Mouse (Mus musculus) right cerebral cortex, adult 18-20 months (tissue): ENCODE results near the gene Tmem44.

Experiments
- DNase-seq: peaks from one replicate; pipeline ENCODE4 v3.0.0; 2022; ENCODE audit warnings: mixed read lengths

Tmem44 gene

DNA sequence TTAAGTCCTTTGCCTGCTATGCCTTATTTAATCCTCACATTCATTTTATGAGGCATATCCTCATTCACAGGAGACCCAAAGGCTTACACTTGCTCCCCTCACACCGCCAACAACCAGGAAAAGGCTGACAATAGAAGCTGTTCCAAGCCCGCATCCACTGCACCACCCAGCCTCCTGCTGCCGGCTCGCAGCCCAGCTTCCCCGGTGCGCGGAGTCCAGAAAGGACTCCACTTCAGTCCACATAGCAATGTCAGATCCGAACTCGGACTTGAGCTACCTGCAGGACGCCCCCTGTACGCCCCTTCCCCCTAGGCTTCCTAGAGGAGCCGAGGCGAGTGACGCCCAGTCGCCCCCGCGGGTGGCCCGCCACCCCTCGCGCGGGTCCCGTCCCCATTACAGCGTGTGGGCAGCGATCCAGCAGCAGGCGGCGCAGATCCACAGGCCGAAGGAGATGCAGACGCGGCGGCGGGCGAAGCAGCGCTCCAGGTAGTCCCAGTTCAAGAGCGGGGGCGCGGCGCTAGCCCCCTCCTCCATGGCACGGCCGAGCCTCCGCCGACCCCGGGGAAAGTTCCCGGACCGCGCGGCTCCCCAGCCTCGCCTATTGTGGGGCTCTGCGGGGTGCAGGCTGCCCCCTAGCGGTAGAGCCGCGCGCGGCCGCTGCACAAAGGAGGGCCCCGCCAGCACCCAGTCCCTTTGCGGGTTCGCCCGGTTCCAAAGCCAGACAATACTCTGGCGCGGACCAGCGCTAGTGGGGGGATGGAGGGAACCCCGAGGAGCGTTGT, 485 bp downstream of the Tmem44 start:
- peak; percentile 83 for DNase-seq

- DNase-seq = no peak
These were observed 1.1 kb downstream of the Tmem44 start for GRCm38 (mm10) chr16:30549516-30549915.

GRCm38 (mm10) chr16:30548291-30548690, 2.4 kb downstream of the Tmem44 start:
- DNase-seq = peak; percentile 55

DNA sequence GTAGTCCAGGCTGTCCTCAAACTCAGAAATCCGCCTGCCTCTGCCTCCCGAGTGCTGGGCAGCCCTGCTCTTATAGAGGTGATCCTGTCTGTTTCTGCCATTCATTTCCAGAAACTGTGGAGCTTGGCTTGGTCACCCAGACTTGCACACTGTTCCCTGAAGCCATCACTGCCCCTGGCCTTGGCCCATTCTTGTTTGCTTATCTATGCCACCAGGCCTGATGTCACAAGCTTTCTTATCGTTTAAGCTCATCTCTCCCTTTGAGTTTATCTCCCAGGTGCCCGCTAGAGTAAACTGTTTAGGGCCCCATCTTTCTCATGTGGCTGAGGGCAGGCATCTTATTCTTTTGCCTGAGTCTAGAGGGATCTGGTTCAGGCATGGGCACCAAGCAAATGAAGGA, 5.9 kb downstream of the Tmem44 start:
- no peak for DNase-seq

DNA sequence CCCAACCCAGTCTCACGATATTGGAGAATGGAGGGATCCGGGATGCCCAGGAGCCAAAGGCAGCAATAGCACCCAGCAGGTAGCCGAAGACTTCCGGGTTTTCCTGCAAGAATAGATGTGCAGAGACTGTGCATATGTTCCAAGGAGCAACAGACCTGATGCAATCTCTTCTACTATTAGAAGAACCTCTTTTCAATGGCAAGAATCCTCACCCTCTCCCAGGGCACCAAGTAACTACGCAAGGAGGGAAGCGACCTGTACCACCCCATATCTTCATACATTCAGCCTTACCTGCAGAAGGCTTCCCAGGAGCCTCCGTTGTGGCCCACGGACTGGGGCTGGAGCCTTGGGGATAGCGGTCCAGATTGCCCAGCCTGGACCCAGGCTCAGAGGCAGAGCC, 7.3 kb downstream of the Tmem44 start:
- no peak for DNase-seq

DNA sequence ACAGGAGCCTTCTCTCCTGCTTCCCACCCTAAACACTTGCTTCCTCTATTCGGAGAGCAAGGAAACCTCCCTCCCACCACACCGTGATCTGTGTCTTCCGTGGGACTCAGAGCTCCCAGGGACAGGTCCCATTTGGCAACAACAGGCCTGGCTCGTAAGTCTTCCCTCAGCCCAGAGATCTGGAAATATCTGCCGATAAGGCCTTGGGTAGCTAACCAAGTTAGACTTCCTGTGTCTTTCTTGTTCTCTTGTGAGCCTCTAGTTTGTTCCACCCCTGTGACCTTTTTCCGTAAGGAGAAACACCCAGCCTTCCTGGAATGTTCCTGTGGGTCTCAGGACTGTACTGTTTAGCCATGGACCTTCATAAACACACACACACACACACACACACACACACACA, 7.8 kb downstream of the Tmem44 start:
- no peak for DNase-seq

GRCm38 (mm10) chr16:30540107-30541001, 10.3 kb downstream of the Tmem44 start:
- DNase-seq = no peak

DNA sequence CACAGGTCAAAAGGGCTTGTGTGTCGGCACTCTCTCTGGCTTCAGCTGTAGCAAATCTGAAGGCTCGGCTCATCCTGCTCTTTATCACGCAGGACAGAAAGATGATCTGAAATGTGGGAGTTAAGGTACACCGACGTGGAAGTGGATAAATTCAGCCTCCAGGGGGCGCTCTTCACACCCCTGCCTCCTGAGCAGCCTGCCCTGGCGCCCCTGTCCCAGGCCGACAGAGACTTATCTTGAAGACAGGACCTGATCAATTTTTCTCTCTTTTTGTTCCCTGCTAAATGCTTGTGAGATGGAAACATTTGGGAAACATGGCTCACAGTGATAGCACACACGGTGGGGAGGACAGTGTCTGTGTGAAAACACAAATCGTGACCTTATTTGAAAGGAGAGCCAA, 11.2 kb downstream of the Tmem44 start:
- DNase-seq = no peak

- no peak for DNase-seq
These were observed 15.6 kb downstream of the Tmem44 start for GRCm38 (mm10) chr16:30535075-30535474.

GRCm38 (mm10) chr16:30533592-30533991, 17.1 kb downstream of the Tmem44 start:
- DNase-seq = no peak

DNA sequence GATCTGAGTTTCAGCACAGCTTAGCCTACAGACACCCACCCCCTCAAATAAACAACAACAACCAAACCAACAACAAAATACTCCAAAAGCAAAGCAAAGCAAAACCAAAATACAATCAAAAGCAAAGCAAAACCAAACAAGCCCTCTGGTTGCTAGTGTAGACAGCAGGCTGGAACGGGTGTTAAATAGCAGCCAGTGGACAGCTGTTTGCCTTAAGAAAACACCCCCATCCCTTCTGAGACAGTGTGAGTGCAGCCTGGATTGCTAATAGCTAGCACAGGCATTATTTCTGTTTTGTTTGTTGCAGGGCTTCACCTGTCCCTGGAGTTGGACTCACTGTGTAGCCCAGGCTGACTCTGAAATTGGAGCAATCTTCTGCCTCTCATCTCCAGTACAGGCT, 17.7 kb downstream of the Tmem44 start:
- no peak for DNase-seq

DNA sequence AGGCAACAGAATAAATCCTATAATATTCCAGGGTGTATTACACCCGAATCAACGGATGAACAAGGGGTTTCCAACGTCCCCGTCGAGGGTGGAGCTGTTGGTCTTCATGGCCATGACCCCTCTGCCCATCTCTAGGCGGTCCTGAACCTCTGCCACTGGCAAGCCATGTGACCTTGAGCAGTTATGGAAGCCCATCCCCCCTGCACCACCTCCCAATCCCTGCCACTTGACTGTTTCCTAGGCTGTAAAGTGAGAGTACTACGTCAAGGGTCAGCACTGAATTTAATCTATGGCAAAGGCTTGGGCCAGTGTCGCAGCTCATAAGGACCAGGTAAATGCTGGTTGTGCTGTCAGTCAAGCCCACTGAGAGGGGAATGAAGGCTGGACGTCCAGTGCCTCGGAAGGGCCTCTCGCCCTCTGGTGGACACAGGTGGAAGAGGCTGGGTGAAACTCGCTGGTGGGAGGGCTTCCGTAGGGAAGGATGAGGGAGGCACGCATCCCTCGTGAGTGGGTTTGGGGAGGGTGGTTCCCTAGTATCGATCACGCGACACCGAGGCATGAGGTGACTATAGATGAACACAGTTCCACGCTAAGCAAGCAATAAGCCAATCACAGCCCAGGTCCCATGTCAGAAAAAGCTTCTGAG, 18.8 kb downstream of the Tmem44 start:
- no peak for DNase-seq

- no peak for DNase-seq
These were observed 19.8 kb downstream of the Tmem44 start for GRCm38 (mm10) chr16:30530815-30531214.

DNA sequence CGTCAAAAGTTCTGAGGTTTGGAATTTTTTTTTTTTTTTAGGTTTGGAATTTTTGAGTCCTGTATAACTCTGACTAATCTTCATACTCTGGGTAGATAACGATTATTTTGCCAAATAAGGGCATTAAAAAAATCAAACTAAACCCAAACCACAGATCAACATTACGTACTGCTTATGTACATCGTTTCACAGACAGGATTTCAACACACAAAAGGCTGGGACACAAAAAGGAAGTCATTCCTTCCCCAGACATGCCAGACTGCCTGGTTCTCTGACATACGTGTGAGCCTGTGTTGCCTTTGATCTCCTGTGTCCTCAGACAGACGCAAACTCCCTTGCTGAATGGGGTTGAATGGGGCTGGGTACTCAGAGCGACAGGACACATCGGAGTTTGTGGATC, 22.3 kb downstream of the Tmem44 start:
- DNase-seq = no peak

DNA sequence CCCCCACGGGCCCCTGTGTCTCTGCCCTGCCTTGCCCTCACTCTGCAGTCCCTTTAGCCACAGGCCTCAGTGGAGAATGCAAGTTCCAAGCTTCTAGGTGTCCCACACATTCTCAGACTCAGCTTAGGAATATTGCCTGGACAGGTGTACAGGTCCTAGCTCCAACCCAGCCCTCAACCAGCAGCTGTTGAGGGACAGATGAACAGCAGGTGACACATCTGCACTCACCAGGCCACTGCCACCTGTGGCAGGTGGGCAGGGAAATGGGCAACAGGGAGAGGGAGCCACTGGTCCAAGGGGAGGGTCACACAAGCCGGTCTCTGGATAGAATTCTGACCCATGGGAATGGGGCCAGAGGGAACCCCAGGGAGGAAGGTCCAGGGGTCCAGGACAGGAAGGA, 22.8 kb downstream of the Tmem44 start:
- no peak for DNase-seq

- DNase-seq = peak; percentile 57
These were observed 24.9 kb downstream of the Tmem44 start for GRCm38 (mm10) chr16:30525756-30526155.

DNA sequence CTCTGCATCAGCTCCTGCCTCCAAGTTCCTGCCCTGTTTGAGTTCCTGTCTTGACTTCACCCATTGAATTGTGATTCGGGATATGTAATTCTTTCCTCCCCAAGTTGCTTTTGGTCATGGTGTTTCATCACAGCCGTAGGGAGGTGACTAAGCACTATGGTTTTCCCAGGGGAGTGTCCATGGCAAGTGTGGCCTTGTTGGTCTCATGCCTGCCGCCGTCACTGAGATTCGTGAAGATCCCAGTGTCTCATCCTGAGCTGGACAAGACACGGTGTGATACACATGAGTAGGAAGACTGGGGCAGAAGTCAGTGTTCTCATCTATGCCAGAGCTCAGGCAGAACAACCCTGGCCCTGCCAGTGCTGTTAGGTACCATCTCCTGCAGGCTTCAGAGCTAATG, 26.2 kb downstream of the Tmem44 start:
- no peak for DNase-seq

DNA sequence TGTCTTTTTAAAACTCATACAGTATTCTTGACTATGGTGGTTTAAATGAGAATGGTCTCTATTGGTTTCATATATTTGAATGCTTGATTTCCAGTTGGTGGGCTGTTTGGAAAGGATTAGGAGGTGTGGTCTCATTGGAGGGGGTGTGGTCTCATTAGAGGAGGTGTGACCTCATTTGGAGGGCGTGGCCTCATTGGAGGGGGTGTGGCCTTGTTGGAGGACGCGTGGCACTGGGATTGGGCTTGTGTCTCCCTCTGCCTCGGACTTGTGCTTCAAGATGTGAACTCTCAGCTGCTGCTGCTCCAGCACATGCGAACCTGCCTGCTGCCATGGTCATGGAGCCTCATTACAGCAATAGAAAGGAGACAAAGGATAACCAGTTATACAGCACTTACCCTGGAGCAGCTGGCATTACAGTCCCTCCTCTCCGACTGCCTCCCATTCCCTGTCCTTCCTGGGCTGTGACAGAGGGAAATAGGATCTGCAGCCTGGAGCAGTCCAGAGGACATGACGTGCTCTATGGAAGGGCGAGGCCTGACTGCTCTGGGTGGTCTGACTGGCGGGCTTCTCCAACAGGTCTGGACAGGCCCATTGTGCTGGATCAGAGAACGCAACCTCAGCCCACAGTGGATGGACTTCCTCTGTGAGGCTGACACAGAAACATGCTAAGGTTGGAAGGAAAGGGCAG, 28.2 kb downstream of the Tmem44 start:
- no peak for DNase-seq

- no peak for DNase-seq
These were observed 29.5 kb downstream of the Tmem44 start for GRCm38 (mm10) chr16:30521147-30521546.

- DNase-seq = peak; percentile 66
These were observed 30.2 kb downstream of the Tmem44 start for GRCm38 (mm10) chr16:30520361-30520823.

- no peak for DNase-seq
These were observed 32.0 kb downstream of the Tmem44 start for GRCm38 (mm10) chr16:30518635-30519034.

DNA sequence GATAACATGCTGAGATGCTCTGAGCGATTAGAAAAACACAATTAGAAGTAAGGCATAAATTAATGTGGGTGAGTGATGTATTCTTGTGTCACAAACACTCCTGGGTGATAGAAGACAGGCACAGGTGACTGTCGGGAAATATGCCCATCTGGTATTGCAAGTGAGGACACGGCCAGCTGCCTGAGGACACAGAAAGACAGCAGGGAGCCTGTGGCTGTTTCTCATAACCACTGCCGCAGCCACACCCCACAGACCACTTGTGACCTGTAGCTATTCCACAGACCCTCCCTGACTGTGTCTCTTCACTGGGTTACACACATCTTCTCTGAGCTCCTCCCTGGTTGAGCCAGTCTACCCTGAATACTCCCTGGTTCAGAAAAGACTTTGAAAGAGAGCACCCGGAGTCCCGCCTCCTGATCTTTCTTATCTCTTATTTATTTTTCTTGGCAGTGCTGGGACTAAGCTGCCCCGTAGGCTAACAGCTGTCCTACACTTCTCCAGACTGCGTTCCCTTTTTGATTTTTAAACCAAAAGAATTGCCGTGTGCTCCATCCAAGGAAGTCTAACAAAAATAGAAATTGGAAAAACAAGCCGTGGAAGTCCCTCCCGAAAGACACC, 32.9 kb downstream of the Tmem44 start:
- no peak for DNase-seq
